Mouse (Mus musculus): ENCODE results near the gene Pigs.

- no peak for TF ChIP-seq POLR2A (IDR thresholded peaks at IDR 0.05; ENCODE audit: insufficient read length, low read depth)
- no peak for TF ChIP-seq MYOG (IDR thresholded peaks at IDR 0.05; ENCODE audit: control insufficient read depth in 1 of 3, insufficient read depth in 1 of 3, insufficient read length in 2 of 3, low read depth in 2 of 3)
- no peak for TF ChIP-seq USF1 (IDR thresholded peaks at IDR 0.05; ENCODE audit: low read depth)
- TF ChIP-seq POLR2AphosphoS2 (IDR thresholded peaks at IDR 0.05; ENCODE audit: insufficient read length, low read depth) = no peak
- TF ChIP-seq REST (IDR thresholded peaks at IDR 0.05; ENCODE audit: insufficient read depth, insufficient read length) = no peak
- no peak for TF ChIP-seq TCF12 (IDR thresholded peaks at IDR 0.05; ENCODE audit: insufficient read depth, poor library complexity, severe bottlenecking)
- no peak for TF ChIP-seq CEBPB (IDR thresholded peaks at IDR 0.05; ENCODE audit: insufficient read depth, poor library complexity, severe bottlenecking)
- no peak for TF ChIP-seq SRF (IDR thresholded peaks at IDR 0.05; ENCODE audit: control insufficient read depth, insufficient read length, low read depth)
- no peak for TF ChIP-seq E2F4 (IDR thresholded peaks at IDR 0.05; ENCODE audit: insufficient read depth)
- no peak for TF ChIP-seq TCF3 (IDR thresholded peaks at IDR 0.05; ENCODE audit: insufficient read length, low read depth)
- TF ChIP-seq MAX (IDR thresholded peaks at IDR 0.05; ENCODE audit: low read depth) = no peak
- TF ChIP-seq MYOD1 (IDR thresholded peaks at IDR 0.05; ENCODE audit: control insufficient read depth in 1 of 3, insufficient read length in 2 of 3, low read depth in 2 of 3) = no peak
These were observed 52.8 kb downstream of the Pigs start for GRCm38 (mm10) chr11:78380996-78381395.

Measured in myocyte (in vitro differentiated cells).